Mouse (Mus musculus): ENCODE measurements around the gene Shc3. TPM values are rescaled to one million over a fixed set of nuclear protein-coding genes. Genes with fewer than 3 reads are reported as not detected.

The Shc3 gene
- total and polyA plus RNA-seq, 3 experiments, result 0.15 to 0.40 TPM; not detected in 1

DNA sequence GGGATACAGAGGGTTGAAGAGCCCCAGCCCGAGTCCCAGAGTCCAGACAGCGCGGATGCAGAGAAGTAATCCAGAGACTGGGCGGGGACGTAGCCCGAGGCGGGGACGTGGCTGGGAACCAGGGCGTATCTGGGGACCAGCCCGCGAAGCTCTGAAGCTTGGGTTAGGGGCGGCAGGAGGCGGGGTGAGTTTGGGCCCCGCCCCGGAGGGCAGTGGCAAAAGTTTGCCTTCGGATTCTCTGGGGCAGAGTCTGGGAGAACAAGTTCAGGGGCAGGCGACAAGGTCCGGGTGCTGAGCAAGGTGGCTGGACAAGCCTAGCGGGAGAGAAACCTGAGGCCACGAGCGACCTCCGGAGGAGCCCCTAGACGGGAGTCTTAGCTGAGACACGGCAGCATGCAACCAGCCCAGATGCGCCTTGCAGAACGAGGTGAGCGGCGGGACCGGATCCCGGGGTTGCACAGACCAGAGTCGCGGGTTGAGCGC, 160.7 kb downstream of the Shc3 start, which contains the start of gene S1pr3 (continued):
- TF ChIP-seq KAT2A (IDR thresholded peaks at IDR 0.05; ENCODE audit: insufficient replicate concordance, low read length) (no peak), PAX5 (IDR thresholded peaks at IDR 0.05; ENCODE audit: low read length) (no peak), MAFK (IDR thresholded peaks at IDR 0.05; ENCODE audit: insufficient replicate concordance, low read length) (no peak), E2F4 (IDR thresholded peaks at IDR 0.05; ENCODE audit: insufficient replicate concordance, low read depth, low read length) (no peak), SMC3 (IDR thresholded peaks at IDR 0.05; ENCODE audit: low read depth, low read length) (peak; percentile 20; the same call in 1 of the 2 replicates), ZNF384 (IDR thresholded peaks at IDR 0.05; ENCODE audit: low read depth, low read length) (no peak), RAD21 (IDR thresholded peaks at IDR 0.05; ENCODE audit: low read depth, low read length) (peak; percentile 29)

DNA sequence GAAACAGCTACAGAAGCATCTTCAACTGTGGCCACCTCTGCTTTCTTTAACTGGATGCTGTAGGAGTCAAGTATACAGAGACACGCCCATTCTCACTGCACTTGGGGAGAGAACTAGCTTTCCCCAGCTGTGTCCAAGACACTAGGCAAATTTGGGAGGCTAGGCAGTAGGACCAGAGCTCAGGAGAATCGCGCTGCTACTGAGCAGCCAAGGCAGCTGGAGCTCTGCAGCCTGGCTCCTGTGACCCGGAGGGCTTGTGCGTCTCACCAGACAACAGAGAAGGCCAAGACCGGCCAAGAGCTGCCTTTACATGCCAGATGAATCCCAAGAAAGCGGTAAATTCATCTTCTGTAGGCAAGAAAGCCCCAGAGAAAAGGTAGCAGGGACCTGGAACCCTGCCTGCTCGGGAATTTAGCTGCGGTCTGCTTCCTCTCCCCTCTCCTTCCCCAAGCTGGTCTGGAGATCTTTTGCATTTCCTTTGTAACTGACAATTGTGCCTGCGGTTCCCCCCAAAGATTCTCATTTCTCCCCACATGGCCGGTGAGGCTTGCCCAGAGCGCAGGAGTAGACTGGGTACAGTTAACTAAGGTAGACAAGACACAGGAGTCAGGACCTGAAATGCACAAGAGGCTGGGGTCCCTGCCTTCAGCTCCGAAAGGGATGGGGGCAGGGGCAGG, 161.5 kb downstream of the Shc3 start:
- in situ Hi-C loops (cut with MboI; ENCODE audit: low pct_ligation_motif_present, low pct_unique_long_range_greater_than_20kb, low sequenced_read_pairs), result no loop called here

DNA sequence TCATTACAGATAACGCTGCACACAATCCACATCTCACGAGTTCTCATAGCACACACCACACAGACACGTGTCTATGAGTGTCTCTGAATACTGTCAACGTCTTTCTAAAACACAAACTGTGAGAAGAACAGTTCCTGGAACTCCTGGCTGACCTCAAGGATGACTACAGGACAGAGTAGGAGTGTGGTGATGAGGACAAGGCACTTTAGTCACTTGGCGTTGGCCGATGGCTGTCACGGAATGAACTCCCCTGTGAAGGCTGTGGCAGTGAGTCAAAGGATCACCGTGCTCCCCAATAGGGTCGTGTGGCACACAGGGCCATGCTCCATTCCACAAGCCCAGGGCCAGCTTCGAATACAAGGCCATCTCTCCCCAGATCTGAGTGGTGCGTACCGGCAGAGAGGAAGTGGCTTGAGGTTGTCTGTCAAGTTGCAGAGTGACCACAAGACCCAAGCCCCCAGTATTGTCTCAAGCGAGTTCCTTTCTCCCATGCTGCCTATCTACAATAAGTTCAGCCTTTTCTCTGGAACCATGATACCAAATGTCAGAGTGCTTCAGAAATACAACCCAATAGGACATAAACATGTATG, 163.4 kb downstream of the Shc3 start:
- Histone ChIP-seq H3K4me2 (ENCODE audit: insufficient read depth, low read depth, poor library complexity, severe bottlenecking) (no peak overlapping the region), H3K36me3 (replicated peaks in 1 of 2; ENCODE audit: control insufficient read depth in 1 of 2, insufficient read depth in 1 of 2, low read length in 1 of 2) (peaks cover 0 to 3% of the 10 kb centered on the region in 2 experiments), H3K27ac (ENCODE audit: insufficient read depth, low read depth) (no peak overlapping the region), H3K9ac (ENCODE audit: insufficient read depth, low read depth) (no peak overlapping the region), H3K79me2 (replicated peaks; ENCODE audit: control insufficient read depth, extremely low read depth, insufficient read depth, poor library complexity, severe bottlenecking) (0 out of 2 replicates have a peak, but pooled peaks cover 4% of the 10 kb centered on the region), H3K4me3 (replicated peaks in 1 of 3; ENCODE audit: low read depth in 2 of 3, low read length in 2 of 3, poor library complexity in 1 of 3) (peak overlapping the region in 1 of 3 experiments; percentile 4), H3K27me3 (replicated peaks) (no peaks in the 10 kb centered on the region), H3K4me1 (ENCODE audit: control insufficient read depth in 1 of 2, insufficient read depth in 2 of 2) (peaks cover 38 to 64% of the 10 kb centered on the region in 2 experiments), H3K9me3 (replicated peaks; ENCODE audit: low read length) (peaks cover 3% of the 10 kb centered on the region)
- in situ Hi-C loops (cut with MboI; ENCODE audit: low pct_ligation_motif_present, low pct_unique_long_range_greater_than_20kb, low sequenced_read_pairs) (no loop called here), dilution Hi-C loops (cut with MboI; ENCODE audit: extremely low pct_ligation_motif_present, extremely low pct_unique_long_range_greater_than_20kb, low sequenced_read_pairs) (no loop called here)
- TF ChIP-seq CHD1 (IDR thresholded peaks at IDR 0.05; ENCODE audit: low read depth, low read length) (no peak), E2F4 (IDR thresholded peaks at IDR 0.05; ENCODE audit: insufficient replicate concordance, low read depth, low read length) (no peak), ETS1 (conservative IDR thresholded peaks at IDR 0.05; ENCODE audit: low read depth, low read length) (no peak), EP300 (IDR thresholded peaks at IDR 0.05; ENCODE audit: low read length) (no peak), ELF1 (IDR thresholded peaks at IDR 0.05; ENCODE audit: low read depth, low read length) (no peak), SIN3A (IDR thresholded peaks at IDR 0.05; ENCODE audit: low read length) (no peak), IRF4 (IDR thresholded peaks at IDR 0.05; ENCODE audit: low read depth, low read length) (no peak), MAFK (IDR thresholded peaks at IDR 0.05; ENCODE audit: insufficient replicate concordance, low read length) (no peak), CTCF (conservative IDR thresholded peaks at IDR 0.05 in 1 of 2, IDR thresholded peaks at IDR 0.05 in 1 of 2; ENCODE audit: low read depth in 2 of 2, low read length in 2 of 2) (no peak), SMC3 (IDR thresholded peaks at IDR 0.05; ENCODE audit: low read depth, low read length) (no peak), MEF2A (IDR thresholded peaks at IDR 0.05; ENCODE audit: borderline replicate concordance, low read depth, low read length) (no peak)
- no peak for DNase-seq (ENCODE audit: extremely low read depth)

More for the DNA sequence above, 161.5 kb downstream of the Shc3 start:
- no peak for DNase-seq (ENCODE audit: extremely low read depth)
- Histone ChIP-seq H3K36me3 (replicated peaks in 1 of 2; ENCODE audit: control insufficient read depth in 1 of 2, insufficient read depth in 1 of 2, low read length in 1 of 2) (peaks cover 0 to 14% of the 10 kb centered on the region in 2 experiments), H3K79me2 (replicated peaks; ENCODE audit: control insufficient read depth, extremely low read depth, insufficient read depth, poor library complexity, severe bottlenecking) (peaks cover 13% of the 10 kb centered on the region; the same call in 1 of the 2 replicates), H3K27me3 (replicated peaks) (no peaks in the 10 kb centered on the region), H3K4me2 (ENCODE audit: insufficient read depth, low read depth, poor library complexity, severe bottlenecking) (no peak overlapping the region), H3K9ac (ENCODE audit: insufficient read depth, low read depth) (no peak overlapping the region), H3K4me1 (ENCODE audit: control insufficient read depth in 1 of 2, insufficient read depth in 2 of 2) (peaks cover 34 to 66% of the 10 kb centered on the region in 2 experiments), H3K9me3 (replicated peaks; ENCODE audit: low read length) (peaks cover 3% of the 10 kb centered on the region), H3K4me3 (replicated peaks in 1 of 3; ENCODE audit: low read depth in 2 of 3, low read length in 2 of 3, poor library complexity in 1 of 3) (no peak overlapping the region), H3K27ac (ENCODE audit: insufficient read depth, low read depth) (no peak overlapping the region)
- TF ChIP-seq MAX (IDR thresholded peaks at IDR 0.05; ENCODE audit: low read length), result no peak
- dilution Hi-C loops (cut with MboI; ENCODE audit: extremely low pct_ligation_motif_present, extremely low pct_unique_long_range_greater_than_20kb, low sequenced_read_pairs), result no loop called here

Data from CH12.LX (cell line).